Mouse (Mus musculus) spleen, adult 12 weeks (tissue): ENCODE measurements around the gene Gm42906.

Source experiments
- DNase-seq: peaks from one replicate; pipeline ENCODE4 v3.0.0; 2022; ENCODE audit warnings: low spot score

Gm42906 gene

DNA sequence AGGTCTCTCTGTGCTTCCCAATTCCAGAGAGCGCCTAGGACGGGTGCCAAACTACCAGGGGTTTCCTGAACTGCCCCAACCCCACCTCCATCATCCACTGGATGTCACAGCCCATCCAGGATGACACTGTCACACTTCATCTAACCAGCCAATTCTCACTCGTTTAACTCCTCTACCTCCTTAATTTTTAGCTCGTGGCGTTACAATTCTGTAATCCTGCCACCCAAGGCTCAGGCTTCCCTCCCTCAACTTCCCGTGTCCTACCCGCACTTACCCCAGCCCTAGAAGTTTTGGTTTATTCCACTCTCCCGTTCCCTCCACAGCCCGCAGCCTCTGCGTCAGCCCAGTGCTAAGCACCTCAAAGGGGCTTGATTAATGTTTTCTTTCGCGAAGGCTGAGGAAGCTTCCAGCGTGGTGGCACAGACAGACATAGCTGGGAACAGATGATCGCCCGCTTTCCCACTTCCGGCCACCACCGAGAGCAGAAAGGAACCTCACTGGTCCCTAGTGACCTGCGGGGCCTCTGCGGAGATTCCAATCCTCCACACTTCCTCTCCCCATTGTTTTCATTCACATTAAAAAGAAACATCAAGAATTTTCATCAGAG lies 319.6 kb downstream of the Gm42906 start:
- DNase-seq, result no peak

- no peak for DNase-seq
Observed at GRCm38 (mm10) chr5:151106841-151107240, 321.1 kb downstream of the Gm42906 start.

- DNase-seq, result no peak
Observed at GRCm38 (mm10) chr5:151105054-151105971, 322.6 kb downstream of the Gm42906 start.

DNA sequence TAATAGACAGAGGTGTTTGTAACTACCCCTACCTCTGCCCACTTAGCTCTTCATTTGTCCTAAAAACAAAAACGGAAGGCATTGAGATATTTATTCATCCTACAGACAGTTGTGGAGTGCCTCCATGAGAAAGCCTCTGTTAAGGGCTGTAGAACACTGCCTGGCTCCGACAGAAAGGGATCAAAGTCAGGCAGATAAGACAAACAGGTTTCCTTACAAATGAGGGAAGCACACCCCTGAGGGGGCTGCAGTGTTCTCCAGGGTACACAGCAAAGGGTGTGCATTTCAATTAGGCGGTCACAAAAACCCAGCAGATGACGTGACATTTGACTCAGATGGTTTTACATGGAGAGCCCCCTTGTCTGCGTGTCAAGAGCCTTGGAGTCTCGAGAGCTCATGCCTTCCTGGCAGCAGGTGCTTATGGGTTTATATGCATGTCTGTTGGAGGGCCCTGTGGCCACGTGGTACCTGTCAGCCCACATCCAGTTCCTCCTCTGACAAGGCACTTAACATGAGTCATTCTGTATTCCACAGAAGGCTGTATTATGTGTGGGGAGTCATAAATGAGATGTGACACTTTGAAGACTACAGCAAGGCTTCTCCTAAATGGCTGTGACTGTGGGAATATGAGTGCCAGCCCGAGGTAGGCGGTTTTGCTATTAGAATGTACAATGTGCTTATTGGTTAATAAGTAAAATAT lies 323.5 kb downstream of the Gm42906 start:
- DNase-seq, result no peak

- DNase-seq, result no peak
Observed at GRCm38 (mm10) chr5:151103284-151103683, 324.7 kb downstream of the Gm42906 start.

DNA sequence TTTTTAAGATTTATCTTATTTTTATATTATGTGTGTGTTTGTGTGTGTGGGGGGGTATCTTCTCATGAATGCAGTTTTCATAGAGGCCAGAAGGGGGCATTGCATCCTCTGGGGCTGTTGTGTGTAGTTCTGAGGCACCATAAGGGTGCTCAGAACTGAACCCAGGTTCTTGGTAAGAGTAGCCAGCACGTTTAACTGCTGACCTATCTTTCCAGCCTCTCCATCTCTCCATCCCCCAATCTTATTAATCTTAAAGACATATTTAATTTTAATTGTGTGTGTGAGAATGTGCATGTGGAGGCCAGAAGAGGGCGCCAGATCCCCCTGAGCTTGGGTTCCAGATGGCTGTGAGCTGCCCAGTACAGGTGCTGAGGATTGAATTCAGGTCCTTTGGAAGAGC lies 325.7 kb downstream of the Gm42906 start:
- DNase-seq, result no peak

DNA sequence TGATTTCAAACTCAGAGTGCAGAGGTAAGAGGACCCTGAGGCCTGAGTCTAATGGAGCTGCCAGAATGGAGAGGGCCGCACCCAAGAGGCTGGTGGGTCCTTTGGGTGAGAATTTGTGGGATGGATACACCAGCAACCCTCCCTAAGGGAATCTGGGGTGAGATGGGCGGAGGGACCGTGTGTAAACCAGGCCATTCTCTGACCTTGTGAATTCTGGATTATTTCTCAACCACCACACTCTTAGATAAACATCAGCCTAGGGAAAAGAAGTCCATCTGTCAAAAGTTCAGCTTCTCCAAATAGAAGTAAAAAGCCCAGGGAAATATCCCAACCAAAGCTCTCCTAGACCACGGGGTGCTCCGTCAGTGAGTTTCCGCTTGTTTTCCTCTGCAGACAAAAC lies 332.0 kb downstream of the Gm42906 start:
- no peak for DNase-seq

DNA sequence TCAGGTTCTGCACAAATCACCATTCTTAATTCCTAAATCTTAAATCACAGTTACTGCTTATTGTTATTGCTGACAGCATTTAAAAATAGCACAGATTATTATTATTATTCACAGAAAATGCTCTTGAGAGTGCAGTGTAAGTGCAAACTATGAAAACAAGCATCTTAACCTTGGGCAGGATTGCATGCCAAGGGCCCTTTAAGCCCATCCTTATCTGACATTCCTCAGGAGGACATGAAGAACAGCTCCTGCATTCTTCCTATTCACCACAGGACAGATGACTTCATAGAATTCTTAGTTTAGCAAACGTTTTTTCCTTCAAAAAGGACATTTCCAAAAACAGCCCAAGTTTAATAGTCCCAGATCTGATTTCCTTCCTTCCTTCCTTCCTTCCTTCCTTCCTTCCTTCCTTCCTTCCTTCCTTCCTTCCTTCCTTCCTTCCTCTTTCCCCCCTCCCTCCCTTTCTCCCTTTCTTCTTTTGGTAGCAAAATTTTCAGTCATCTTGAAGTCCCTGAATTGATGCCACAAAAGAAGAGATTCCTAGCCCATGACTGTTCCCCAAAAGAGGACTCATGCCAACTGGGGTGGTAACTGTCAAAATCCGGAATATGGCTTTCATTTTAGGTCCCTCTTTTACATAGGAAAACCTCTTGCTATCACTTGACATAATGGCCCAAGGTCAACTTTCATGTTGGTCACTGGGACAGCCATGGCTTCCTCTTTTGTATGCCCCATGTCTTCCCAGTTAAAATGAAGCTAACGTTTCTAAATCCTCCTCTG lies 334.9 kb downstream of the Gm42906 start:
- no peak for DNase-seq

DNA sequence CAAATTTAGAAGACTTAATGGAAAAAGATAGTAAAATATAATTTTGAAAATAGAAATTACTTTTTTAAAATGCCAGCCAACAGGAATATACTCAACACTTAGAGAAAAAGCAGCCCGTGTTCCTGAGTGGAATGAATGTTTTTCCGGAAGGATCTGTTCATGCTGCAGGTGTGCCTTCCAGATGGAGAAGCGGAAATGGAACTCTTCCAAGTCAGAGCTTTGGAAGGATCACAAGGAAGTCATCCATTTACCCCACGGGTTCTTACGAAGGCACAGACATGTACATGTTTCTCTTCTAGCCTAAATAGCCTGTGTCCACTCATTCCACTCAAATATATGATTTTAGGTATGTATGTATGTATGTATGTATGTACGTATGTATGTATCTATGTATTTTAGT lies 337.0 kb downstream of the Gm42906 start:
- no peak for DNase-seq

GRCm38 (mm10) chr5:151089201-151089600 lies 338.8 kb downstream of the Gm42906 start:
- no peak for DNase-seq

DNA sequence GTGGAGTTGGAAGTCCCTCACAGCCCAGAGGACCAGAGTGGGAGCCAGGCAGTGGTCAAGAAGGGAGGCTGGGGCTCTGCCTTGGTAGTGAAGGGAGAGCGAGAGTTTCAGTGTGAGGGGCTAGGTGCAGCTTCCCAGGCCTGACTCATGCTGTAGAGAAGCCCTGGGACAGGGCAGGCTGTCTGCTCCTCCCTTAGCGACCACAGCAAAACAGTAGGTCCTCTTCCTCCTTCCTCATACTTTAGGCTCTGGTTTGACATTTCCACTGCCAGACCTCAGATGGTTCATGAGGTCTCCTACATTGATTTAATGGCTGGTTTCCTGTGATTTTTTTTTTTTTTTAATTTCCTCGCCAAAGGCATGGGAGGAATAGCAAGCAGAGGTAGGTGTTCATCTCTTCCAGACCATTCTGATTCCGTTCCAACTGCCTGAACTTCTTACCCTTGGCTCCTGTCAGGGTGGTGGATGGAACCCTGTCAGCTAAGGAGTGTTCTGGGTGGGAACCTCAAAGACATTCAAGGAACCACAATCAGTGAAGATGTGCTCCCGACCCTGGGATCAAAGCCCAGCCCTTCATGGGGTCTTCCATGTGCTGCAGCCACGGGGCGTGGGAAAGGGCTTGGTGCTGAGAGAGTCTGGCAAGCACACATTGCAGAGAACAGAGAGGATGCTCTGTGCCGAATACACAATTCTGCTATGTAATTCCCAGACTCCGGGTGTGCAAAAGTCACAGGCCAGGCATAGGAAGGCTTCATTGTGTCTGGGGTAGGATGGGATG lies 341.3 kb downstream of the Gm42906 start:
- no peak for DNase-seq

DNA sequence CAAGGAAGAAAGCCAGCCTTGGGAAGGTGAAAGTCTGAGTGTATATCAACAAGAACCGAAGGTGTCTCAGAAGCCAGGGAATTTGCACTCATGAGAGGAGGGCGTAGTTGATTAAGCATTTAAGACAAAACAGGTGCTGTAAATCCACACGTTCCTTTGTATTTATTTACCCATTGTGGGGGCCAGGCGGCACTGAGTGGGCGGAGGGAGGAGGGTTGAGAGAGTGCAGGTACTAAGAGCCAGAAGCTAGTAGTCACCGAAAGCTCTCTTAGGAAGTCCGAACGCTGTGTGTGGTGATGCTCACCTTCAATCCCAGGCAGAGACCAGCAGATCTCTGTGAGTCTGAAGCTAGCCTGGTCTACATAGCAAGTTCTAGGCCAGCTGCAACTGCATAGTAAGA lies 342.2 kb downstream of the Gm42906 start:
- no peak for DNase-seq

GRCm38 (mm10) chr5:151080276-151080675 lies 347.7 kb downstream of the Gm42906 start:
- DNase-seq, result no peak

DNA sequence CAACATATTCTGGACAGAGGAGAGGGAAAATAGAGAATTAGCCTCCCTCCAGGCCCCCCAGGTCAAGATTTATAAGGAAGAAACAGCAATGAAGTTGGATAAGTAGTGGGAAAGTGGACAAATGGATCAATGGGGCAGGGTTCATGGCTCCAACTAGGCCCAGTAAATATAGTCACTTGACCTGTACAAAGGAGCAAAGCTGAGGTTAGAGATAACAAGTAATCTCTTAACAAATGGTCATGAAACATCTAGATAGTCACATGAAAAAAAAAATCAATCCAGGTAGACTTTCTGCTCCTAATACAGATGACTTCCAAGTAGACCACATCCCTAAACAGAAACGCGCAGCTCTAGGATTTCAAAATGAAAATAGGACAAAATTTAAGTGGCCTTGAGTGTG lies 350.0 kb downstream of the Gm42906 start:
- DNase-seq, result no peak

GRCm38 (mm10) chr5:151076917-151077316 lies 351.0 kb downstream of the Gm42906 start:
- no peak for DNase-seq

GRCm38 (mm10) chr5:151074282-151074681 lies 353.7 kb downstream of the Gm42906 start:
- DNase-seq, result no peak

DNA sequence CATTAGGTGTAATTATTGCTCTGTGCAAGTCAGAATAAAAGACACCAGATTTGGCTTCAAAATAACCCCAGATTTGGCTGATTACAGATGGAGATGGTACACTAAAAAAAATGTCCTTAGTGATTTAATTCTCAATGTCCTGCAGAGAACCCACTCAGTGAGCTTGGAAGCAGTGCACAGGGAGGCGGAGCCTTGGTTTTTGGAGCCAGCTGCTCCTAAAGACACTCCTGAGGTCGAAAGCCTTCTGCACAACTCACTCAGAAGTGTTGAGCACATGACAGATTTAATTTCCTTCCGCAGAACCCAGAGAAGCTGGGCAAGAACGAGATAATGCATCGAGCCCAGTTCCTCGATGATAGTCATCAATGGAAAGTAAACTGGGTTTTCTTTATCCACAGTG lies 356.5 kb downstream of the Gm42906 start:
- no peak for DNase-seq

- DNase-seq, result no peak
Observed at GRCm38 (mm10) chr5:151070896-151071295, 357.1 kb downstream of the Gm42906 start.

DNA sequence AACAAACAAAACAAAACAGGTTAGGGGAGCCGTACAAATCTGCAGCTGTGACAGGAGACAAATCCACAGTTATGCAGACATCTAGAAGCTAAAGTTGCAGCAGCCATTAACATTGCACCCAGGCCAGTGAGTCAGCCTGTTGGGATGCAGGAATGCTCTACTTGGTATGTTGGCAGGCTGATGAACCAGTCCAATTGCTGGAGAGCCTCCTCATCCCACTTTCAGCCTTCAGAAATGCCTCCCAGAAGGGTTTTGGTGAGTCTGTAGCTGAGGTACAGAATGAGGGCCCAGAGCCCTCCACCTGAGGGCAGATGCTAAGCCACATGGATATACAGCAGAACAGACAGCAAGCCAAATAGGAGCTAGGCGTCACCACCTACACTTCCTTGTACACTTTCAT lies 358.4 kb downstream of the Gm42906 start:
- DNase-seq, result no peak

DNA sequence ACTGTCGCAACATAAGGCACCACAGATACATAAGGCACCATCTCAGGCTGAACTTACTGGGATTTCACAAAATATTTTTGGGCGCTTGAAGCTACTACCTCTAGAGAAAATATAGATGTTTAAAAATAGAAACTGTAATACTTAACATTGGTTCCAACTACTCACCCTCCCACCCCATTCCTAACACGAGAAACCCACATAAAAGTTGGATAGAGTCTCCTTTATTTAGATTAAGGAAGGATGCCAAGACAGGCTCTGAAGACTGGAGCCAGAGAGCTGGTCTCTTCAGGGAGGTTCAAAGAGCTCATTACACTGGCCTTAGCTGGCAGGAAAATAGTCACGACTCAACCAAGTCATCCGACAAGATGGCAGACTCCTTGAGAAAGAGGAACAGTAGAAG lies 361.9 kb downstream of the Gm42906 start:
- no peak for DNase-seq

DNA sequence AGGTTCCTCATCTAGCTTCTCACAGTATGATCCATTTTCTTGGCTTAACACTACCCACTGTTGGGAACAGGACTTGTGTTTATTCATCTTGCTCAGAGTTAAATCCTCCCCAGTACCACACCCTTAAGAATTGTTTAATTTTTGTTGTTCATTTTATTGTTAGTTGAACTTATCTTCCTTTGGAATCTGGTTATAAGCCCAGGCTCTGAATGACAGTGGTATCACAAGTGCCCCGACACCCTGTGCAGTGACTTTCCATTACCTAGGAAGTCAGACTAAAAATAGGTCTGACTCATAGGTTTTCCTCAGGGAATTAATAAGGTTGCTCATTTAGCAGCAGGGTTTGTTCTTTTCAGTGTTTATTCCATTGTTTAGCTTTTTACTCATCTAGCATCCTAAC lies 362.7 kb downstream of the Gm42906 start:
- no peak for DNase-seq
